Mouse (Mus musculus) G1E (cell line): Measurements from ENCODE around the gene Tmtc1. TPM values are rescaled to one million over a fixed set of nuclear protein-coding genes. Genes with fewer than 3 reads are reported as not detected.

Source experiments
- ATAC-seq: 2 replicates; pipeline ENCODE4 v1.8.0; 2016; ENCODE audit warnings: mild to moderate bottlenecking; ENCODE audit not compliant: insufficient number of reproducible peaks, poor library complexity, low FRiP score, severe bottlenecking; ENCODE audit errors: extremely low read depth
- DNase-seq: peaks from one replicate; pipeline ENCODE4 v3.0.0; 2012; ENCODE audit warnings: low spot score
- H3K27me3 ChIP-seq: 2 replicates; pipeline ENCODE4 v1.6.1; 2012; ENCODE audit warnings: mild to moderate bottlenecking, low read length, inconsistent platforms; ENCODE audit not compliant: insufficient read depth
- H3K36me3 ChIP-seq: replicated peaks from 2 replicates; pipeline ENCODE3; 2012; ENCODE audit warnings: mild to moderate bottlenecking, inconsistent platforms
- H3K4me1 ChIP-seq: 2 replicates; pipeline ENCODE4 v1.6.1; 2012; ENCODE audit warnings: low read depth, low read length, inconsistent platforms, mixed read lengths; ENCODE audit not compliant: insufficient read depth
- H3K4me3 ChIP-seq: 2 replicates; pipeline ENCODE4 v1.5.1; 2012; ENCODE audit warnings: low read depth, mild to moderate bottlenecking, inconsistent platforms, low read length, moderate library complexity, mixed read lengths
- H3K9me3 ChIP-seq: replicated peaks from 2 replicates; pipeline ENCODE4 v1.6.1; 2012; ENCODE audit warnings: inconsistent platforms
- CTCF ChIP-seq: IDR thresholded peaks from 2 replicates; pipeline ENCODE4 v1.5.1; 2012; ENCODE audit warnings: low read depth, low read length, inconsistent platforms, mixed read lengths
- GATA1 ChIP-seq: IDR thresholded peaks from 2 replicates; pipeline ENCODE4 v1.6.1; 2012; ENCODE audit warnings: borderline replicate concordance, low read length, inconsistent platforms, mixed read lengths
- GATA2 ChIP-seq: IDR thresholded peaks from 2 replicates; pipeline ENCODE4 v1.6.1; 2012; ENCODE audit warnings: low read depth, low read length, inconsistent platforms, borderline replicate concordance
- POLR2AphosphoS5 ChIP-seq: IDR thresholded peaks from 2 replicates; pipeline ENCODE4 v1.6.1; 2012; ENCODE audit warnings: low read depth, low read length, inconsistent platforms; ENCODE audit not compliant: insufficient replicate concordance
- TAL1 ChIP-seq: conservative IDR thresholded peaks from 2 replicates; pipeline ENCODE4 v1.6.1; 2012; ENCODE audit warnings: low read depth, low read length, inconsistent platforms, mixed read lengths
- polyA plus RNA-seq: library from polyadenylated mRNA; stranded (reverse); fragments of >175 nt; gene quantifications from 2 replicates; pipeline ENCODE4 v1.2.3, GENCODE M21; 2012
- total RNA-seq, 2 experiments: library from RNA; stranded (forward) in 1 of 2; stranded (reverse) in 1 of 2; fragments of 200-1000 nt in 1 of 2; fragments of >200 nt in 1 of 2; fragmentation: Nextera tagmentation in 1 of 2; gene quantifications; 2 replicates each; pipeline ENCODE4 v1.2.3; 2014 to 2017

Gene Tmtc1
- total and polyA plus RNA-seq, 3 experiments = 0.05 TPM; not detected in 2

- Histone ChIP-seq H3K36me3 (no peaks in the 10 kb centered on the region), H3K4me1 (no peaks in the 10 kb centered on the region), H3K9me3 (no peaks in the 10 kb centered on the region), H3K4me3 (no peak overlapping the region), H3K27me3 (no peaks in the 10 kb centered on the region)
- no peak for ATAC-seq
- TF ChIP-seq POLR2AphosphoS5 = no peak
- no peak for TF ChIP-seq TAL1
- TF ChIP-seq GATA1 = no peak
- no peak for TF ChIP-seq CTCF
- no peak for TF ChIP-seq GATA2
- DNase-seq = no peak
Measured at GRCm38 (mm10) chr6:148294506-148294905, 149.7 kb downstream of the Tmtc1 start.

GRCm38 (mm10) chr6:148290865-148291264 lies 153.3 kb downstream of the Tmtc1 start:
- Histone ChIP-seq H3K36me3 (no peaks in the 10 kb centered on the region), H3K4me3 (no peak overlapping the region), H3K27me3 (no peaks in the 10 kb centered on the region), H3K4me1 (no peaks in the 10 kb centered on the region), H3K9me3 (no peaks in the 10 kb centered on the region)
- TF ChIP-seq GATA2 = no peak
- DNase-seq (no peak), ATAC-seq (no peak)

GRCm38 (mm10) chr6:148283224-148283881 lies 160.8 kb downstream of the Tmtc1 start:
- Histone ChIP-seq H3K36me3 (no peaks in the 10 kb centered on the region), H3K9me3 (no peaks in the 10 kb centered on the region), H3K4me3 (no peak overlapping the region), H3K4me1 (no peaks in the 10 kb centered on the region), H3K27me3 (peaks cover 2% of the 10 kb centered on the region)
- TF ChIP-seq TAL1 (no peak), GATA1 (no peak), GATA2 (no peak), CTCF (no peak), POLR2AphosphoS5 (no peak)
- DNase-seq (no peak), ATAC-seq (no peak)

- TF ChIP-seq TAL1 (no peak), CTCF (no peak), GATA2 (no peak), POLR2AphosphoS5 (no peak), GATA1 (no peak)
- Histone ChIP-seq H3K27me3 (no peaks in the 10 kb centered on the region; the same call in 1 of the 2 replicates), H3K4me3 (no peak overlapping the region), H3K36me3 (no peaks in the 10 kb centered on the region), H3K4me1 (no peaks in the 10 kb centered on the region), H3K9me3 (no peaks in the 10 kb centered on the region)
- ATAC-seq (no peak), DNase-seq (no peak)
Measured at GRCm38 (mm10) chr6:148279240-148279639, 164.9 kb downstream of the Tmtc1 start.

- no peaks in the 10 kb centered on the region for H3K27me3 ChIP-seq
- DNase-seq = no peak
- H3K36me3 ChIP-seq = no peaks in the 10 kb centered on the region
- H3K4me1 ChIP-seq = no peaks in the 10 kb centered on the region
- no peaks in the 10 kb centered on the region for H3K9me3 ChIP-seq
- H3K4me3 ChIP-seq = no peak overlapping the region
- no peak for ATAC-seq
- TF ChIP-seq GATA1 = no peak
- no peak for TF ChIP-seq TAL1
- no peak for TF ChIP-seq CTCF
- TF ChIP-seq POLR2AphosphoS5 = no peak
- TF ChIP-seq GATA2 = no peak
Measured at GRCm38 (mm10) chr6:148276418-148276817, 167.8 kb downstream of the Tmtc1 start.

- no peak for DNase-seq
- H3K4me1 ChIP-seq = no peaks in the 10 kb centered on the region
- TF ChIP-seq CTCF (no peak), GATA2 (no peak), GATA1 (no peak), POLR2AphosphoS5 (no peak), TAL1 (no peak)
- no peak for ATAC-seq
- no peaks in the 10 kb centered on the region for H3K27me3 ChIP-seq
- no peak overlapping the region for H3K4me3 ChIP-seq
- no peaks in the 10 kb centered on the region for H3K9me3 ChIP-seq
- H3K36me3 ChIP-seq = no peaks in the 10 kb centered on the region
Measured at GRCm38 (mm10) chr6:148275046-148275445, 169.1 kb downstream of the Tmtc1 start.

GRCm38 (mm10) chr6:148260729-148261101 lies 183.5 kb downstream of the Tmtc1 start:
- no peak for ATAC-seq
- H3K36me3 ChIP-seq = no peaks in the 10 kb centered on the region
- no peak overlapping the region for H3K4me3 ChIP-seq
- H3K9me3 ChIP-seq = no peaks in the 10 kb centered on the region
- H3K27me3 ChIP-seq = no peaks in the 10 kb centered on the region
- DNase-seq = no peak
- TF ChIP-seq TAL1 (no peak), POLR2AphosphoS5 (no peak), GATA1 (no peak), GATA2 (no peak), CTCF (no peak)
- no peaks in the 10 kb centered on the region for H3K4me1 ChIP-seq
